Mouse (Mus musculus) ES-Bruce4 (cell line): Measurements from ENCODE around the gene Dnajb3.

Experiments used
- CTCF ChIP-seq: IDR thresholded peaks from one replicate; pipeline ENCODE4 v1.8.1; 2011; ENCODE audit warnings: low read depth, low read length
- EP300 ChIP-seq: IDR thresholded peaks from 2 replicates; pipeline ENCODE4 v1.6.1; 2011; ENCODE audit warnings: low read depth, low read length; ENCODE audit not compliant: insufficient read depth
- POLR2A ChIP-seq: IDR thresholded peaks from one replicate; pipeline ENCODE4 v1.8.1; 2011; ENCODE audit warnings: low read length; ENCODE audit not compliant: insufficient read depth

DNA sequence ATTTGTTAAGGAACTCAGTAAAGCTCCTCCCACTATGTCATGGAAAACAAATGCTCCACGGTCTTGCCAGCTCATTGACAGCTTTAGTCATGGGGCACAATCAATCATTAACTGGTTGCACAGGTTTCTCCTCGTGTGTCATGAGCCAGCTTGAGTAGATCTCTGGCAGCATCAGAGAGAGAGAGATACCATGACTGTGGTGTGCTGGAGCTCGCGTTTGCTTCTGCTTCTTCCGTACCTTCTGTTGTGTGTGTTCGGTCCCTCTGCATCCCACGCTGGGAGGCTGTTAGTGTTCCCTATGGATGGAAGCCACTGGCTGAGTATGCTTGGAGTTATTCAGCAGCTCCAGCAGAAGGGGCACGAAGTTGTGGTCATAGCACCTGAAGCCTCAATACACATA, 6.2 kb upstream of the Dnajb3 start, which contains the start of gene Ugt1a1:
- TF ChIP-seq POLR2A (no peak), EP300 (no peak), CTCF (no peak)
